Mouse (Mus musculus) lung, embryonic 16.5 days (tissue): ENCODE measurements around the gene Aldh16a1. TPM values are rescaled to one million over a fixed set of nuclear protein-coding genes. Genes with fewer than 3 reads are reported as not detected.
"Not testable (repeated sequence)": the region's sequence is repeated elsewhere in the genome, so short reads cannot be mapped to it uniquely, and the experiment has no call there.

Experiments used
- ATAC-seq: fragments of 200-750 bp; cut with Nextera tagmentation; 2 replicates; pipeline ENCODE4 v1.8.0; 2017; ENCODE audit warnings: low read depth, mild to moderate bottlenecking, moderate library complexity
- H3K27ac ChIP-seq: fragments of 300-500 bp; sonication (generic); 2 replicates; pipeline ENCODE4 v1.5.1; 2014; ENCODE audit warnings: mild to moderate bottlenecking, control low read depth, low read length
- H3K27me3 ChIP-seq: fragments of 300-500 bp; sonication (generic); 2 replicates; pipeline ENCODE4 v1.6.1; 2014; ENCODE audit warnings: low read depth, low read length, mixed read lengths; ENCODE audit not compliant: control insufficient read depth, insufficient read depth
- H3K36me3 ChIP-seq: fragments of 300-500 bp; sonication (generic); 2 replicates; pipeline ENCODE4 v1.6.1; 2014; ENCODE audit warnings: low read length; ENCODE audit not compliant: control insufficient read depth, insufficient read depth
- H3K4me1 ChIP-seq: fragments of 300-500 bp; sonication (generic); replicated peaks from 2 replicates; pipeline ENCODE4 v1.6.1; 2014; ENCODE audit warnings: low read length, mixed read lengths; ENCODE audit not compliant: control insufficient read depth, insufficient read depth
- H3K4me2 ChIP-seq: fragments of 300-500 bp; sonication (generic); 2 replicates; pipeline ENCODE4 v1.6.1; 2014; ENCODE audit warnings: low read depth, low read length, control low read depth
- H3K4me3 ChIP-seq: fragments of 300-500 bp; sonication (generic); 2 replicates; pipeline ENCODE4 v1.5.1; 2014; ENCODE audit warnings: mild to moderate bottlenecking, low read length, control low read depth
- H3K9ac ChIP-seq: fragments of 300-500 bp; sonication (generic); 2 replicates; pipeline ENCODE4 v1.6.1; 2014; ENCODE audit warnings: low read length, control low read depth
- H3K9me3 ChIP-seq: fragments of 300-500 bp; sonication (generic); 2 replicates; pipeline ENCODE4 v1.6.1; 2016; ENCODE audit warnings: low read length; ENCODE audit not compliant: control insufficient read depth
- WGBS: fragments of 180-500 bp; shearing (Covaris S2); extraction: QIAGEN DNeasy Blood & Tissue Kit; methylation state at CpG from one replicate; pipeline ENCODE4 v1.1.7; 2014; 5-methylcytosine and 5-hydroxymethylcytosine counted together
- polyA plus RNA-seq: library from polyadenylated mRNA; unstranded; fragments of >200 nt; fragmentation: Nextera tagmentation; extraction: Ambion mirVana; gene quantifications from 2 replicates; pipeline ENCODE4 v1.2.1, GENCODE M21; 2015

The Aldh16a1 gene
- polyA plus RNA-seq, 1 experiment from 2014 or later = 57.4 TPM

DNA sequence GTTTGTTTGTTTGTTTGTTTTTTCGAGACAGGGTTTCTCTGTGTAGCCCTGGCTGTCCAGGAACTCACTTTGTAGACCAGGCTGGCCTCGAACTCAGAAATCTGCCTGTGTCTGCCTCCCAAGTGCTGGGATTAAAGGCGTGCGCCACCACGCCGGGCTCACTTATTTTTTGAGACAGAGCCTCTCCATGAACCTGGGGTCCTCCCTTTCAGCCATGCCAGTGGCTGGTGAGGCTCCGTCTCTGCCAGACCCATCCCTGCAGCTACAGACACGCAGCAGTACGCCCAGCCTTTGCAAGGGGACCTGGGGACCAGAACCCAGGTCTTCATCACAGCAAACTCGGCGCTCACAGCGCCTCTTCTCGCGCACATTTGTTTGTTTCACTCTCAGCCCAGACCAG, 58.4 kb downstream of the Aldh16a1 start:
- H3K4me1 ChIP-seq = peaks cover 11% of the 10 kb centered on the region
- H3K27ac ChIP-seq, H3K27me3 ChIP-seq, ATAC-seq, H3K36me3 ChIP-seq, H3K9ac ChIP-seq, H3K4me2 ChIP-seq, H3K9me3 ChIP-seq, H3K4me3 ChIP-seq: not testable (repeated sequence)
- 90% methylated on average over 14 of the region's 14 CpGs for WGBS

DNA sequence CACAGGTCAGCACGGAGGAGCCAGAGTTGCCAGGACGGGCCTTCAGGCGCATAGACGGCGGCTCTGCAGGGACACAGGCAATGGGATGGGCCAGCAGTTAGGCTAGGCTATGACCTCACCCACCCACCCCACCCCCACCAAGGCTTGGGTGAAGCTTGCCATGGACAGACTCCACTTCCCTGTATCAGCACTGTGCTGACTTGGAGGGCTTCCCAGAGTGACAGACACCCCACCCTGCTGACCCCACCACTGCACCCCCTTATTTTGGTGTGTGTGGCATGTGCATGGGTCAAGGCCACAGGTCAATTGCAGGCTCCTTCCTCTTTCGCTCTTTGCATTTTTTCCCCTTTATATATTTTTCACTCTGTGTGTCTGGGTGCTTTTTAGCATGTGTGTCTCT, 59.0 kb downstream of the Aldh16a1 start:
- ATAC-seq = no peak
- Histone ChIP-seq H3K9ac (no peak overlapping the region), H3K36me3 (peaks cover 6% of the 10 kb centered on the region; the same call in 1 of the 2 replicates), H3K9me3 (no peaks in the 10 kb centered on the region), H3K27me3 (no peaks in the 10 kb centered on the region), H3K27ac (no peak overlapping the region), H3K4me1 (peaks cover 17% of the 10 kb centered on the region), H3K4me3 (no peak overlapping the region), H3K4me2 (no peak overlapping the region)
- WGBS = 78% methylated on average over 6 of the region's 6 CpGs

DNA sequence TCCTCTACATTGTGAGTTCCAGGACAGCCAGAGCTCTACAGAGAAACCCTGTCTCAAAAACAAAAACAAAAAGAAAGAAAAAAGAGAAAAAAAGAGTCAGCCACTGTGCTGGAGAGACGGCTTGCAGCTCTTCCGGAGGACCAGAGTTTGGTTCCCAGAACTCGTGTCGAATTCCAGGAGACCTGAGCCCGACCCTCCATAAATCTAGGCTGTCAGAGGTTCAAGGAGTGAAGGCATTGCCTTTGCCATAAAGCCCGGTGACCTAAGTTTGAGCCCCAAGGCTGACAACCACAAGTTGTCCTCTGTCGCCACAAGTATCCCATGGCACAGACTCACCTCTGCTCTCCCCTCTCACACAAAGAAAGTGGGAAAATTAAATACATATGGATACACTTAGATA, 60.3 kb downstream of the Aldh16a1 start:
- WGBS = 28% methylated on average over 7 of the region's 7 CpGs
- no peaks in the 10 kb centered on the region for H3K27me3 ChIP-seq
- H3K4me3 ChIP-seq = no peak overlapping the region
- peaks cover 6% of the 10 kb centered on the region; the same call in 1 of the 2 replicates for H3K36me3 ChIP-seq
- 0 out of 2 replicates have a peak overlapping the region, but pooled peaks have one; percentile 3 for H3K9ac ChIP-seq
- no peak overlapping the region for H3K27ac ChIP-seq
- no peaks in the 10 kb centered on the region for H3K9me3 ChIP-seq
- ATAC-seq = no peak
- H3K4me2 ChIP-seq = no peak overlapping the region
- H3K4me1 ChIP-seq = peaks cover 20% of the 10 kb centered on the region

DNA sequence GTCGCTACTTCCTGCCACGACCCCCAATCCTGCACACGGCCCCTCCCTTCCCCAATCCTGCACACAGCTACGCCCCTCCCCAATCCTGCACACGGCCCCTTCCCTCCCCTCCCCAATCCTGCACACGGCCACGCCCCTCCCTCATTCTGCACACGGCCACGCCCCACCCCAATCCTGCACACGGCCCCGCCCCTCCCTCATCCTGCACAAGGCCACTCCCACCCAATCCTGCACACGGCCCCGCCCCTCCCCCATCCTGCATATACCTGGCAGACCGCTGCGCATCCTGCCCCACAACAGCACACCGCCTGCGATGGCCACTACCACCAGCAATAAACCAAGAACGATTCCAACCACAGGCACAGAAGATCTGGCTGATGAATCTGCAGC, 60.9 kb downstream of the Aldh16a1 start:
- ATAC-seq = no peak
- Histone ChIP-seq H3K27ac (no peak overlapping the region), H3K4me1 (peaks cover 20% of the 10 kb centered on the region), H3K27me3 (no peaks in the 10 kb centered on the region), H3K4me2 (no peak overlapping the region), H3K9ac (no peak overlapping the region), H3K4me3 (no peak overlapping the region), H3K9me3 (no peaks in the 10 kb centered on the region), H3K36me3 (peaks cover 5% of the 10 kb centered on the region; the same call in 1 of the 2 replicates)
- WGBS = 33% methylated on average over 16 of the region's 18 CpGs

DNA sequence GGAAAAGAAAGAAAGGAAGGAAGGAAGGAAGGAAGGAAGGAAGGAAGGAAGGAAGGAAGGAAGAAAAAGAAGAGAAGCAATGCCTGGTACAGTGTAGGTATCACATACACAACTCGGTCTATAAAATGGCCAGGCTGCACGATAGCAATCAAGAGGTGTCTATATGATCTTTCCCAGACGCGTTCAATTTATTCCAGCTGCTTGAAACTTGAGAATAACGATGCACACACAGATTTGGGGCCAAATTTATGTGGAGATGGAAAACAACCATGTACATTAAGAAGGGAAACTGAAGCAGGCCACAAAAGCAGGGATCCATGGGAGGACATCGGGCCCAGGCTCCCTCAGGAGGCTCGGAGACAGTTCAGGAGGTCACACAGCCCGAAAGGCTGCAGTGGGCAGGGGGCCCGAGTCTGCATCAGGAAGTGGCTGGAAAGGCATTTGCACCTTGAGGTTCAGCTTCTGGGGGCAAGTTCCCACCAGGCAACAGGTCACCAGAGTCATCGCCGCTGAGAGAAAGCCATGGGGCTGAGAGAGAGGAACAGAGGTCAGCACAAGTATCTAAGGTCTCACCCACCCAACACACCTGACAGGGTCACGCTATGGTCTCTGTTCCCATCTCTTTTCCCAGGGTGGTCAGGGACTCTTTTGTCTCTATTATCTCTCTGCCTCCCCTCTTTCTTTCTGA, 61.4 kb downstream of the Aldh16a1 start:
- H3K4me2 ChIP-seq = 0 out of 2 replicates have a peak overlapping the region, but pooled peaks have one; percentile 17
- H3K9ac ChIP-seq = peak overlapping the region; percentile 43; the same call in 1 of the 2 replicates
- no peaks in the 10 kb centered on the region for H3K9me3 ChIP-seq
- peak overlapping the region; percentile 58 for H3K27ac ChIP-seq
- WGBS = 44% methylated on average over 12 of the region's 12 CpGs
- H3K36me3 ChIP-seq = peaks cover 10% of the 10 kb centered on the region
- H3K27me3 ChIP-seq = no peaks in the 10 kb centered on the region
- peaks cover 20% of the 10 kb centered on the region for H3K4me1 ChIP-seq
- no peak for ATAC-seq
- H3K4me3 ChIP-seq = no peak overlapping the region

DNA sequence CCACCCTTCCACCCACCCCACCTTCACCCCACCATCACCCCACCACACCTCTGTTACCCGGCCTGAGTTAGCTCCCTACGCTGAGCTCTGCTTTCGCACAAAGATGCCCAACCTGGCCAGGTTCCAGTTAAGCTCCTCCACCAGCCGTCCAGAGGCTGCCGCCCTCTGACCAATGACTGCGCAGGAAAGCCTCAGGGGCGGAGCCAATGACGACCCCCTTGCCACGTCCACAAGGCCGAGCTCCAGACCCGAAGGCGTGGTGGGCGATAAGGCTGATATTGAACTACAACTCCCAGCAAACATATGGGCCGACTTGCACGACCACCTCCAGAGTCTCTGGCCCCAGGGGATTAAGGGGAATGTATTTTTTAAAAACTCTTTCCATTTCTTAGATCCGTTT, 62.3 kb downstream of the Aldh16a1 start, which contains the start of gene Rcn3:
Gene Rcn3 (minus strand): TSS at position 174 of the 400 bp plus-strand sequence.
- Histone ChIP-seq H3K9ac (peak within 1 kb of the TSS; percentile 80), H3K36me3 (peaks cover 16% of the 10 kb centered on the region), H3K9me3 (no peaks in the 10 kb centered on the region), H3K4me3 (peak within 1 kb of the TSS; percentile 64), H3K4me1 (peaks cover 20% of the 10 kb centered on the region), H3K27ac (peak within 1 kb of the TSS; percentile 81), H3K27me3 (no peaks in the 10 kb centered on the region), H3K4me2 (peak within 1 kb of the TSS; percentile 74)
- ATAC-seq = peak; percentile 98
- under 1% methylated on average over 16 of the region's 16 CpGs for WGBS

DNA sequence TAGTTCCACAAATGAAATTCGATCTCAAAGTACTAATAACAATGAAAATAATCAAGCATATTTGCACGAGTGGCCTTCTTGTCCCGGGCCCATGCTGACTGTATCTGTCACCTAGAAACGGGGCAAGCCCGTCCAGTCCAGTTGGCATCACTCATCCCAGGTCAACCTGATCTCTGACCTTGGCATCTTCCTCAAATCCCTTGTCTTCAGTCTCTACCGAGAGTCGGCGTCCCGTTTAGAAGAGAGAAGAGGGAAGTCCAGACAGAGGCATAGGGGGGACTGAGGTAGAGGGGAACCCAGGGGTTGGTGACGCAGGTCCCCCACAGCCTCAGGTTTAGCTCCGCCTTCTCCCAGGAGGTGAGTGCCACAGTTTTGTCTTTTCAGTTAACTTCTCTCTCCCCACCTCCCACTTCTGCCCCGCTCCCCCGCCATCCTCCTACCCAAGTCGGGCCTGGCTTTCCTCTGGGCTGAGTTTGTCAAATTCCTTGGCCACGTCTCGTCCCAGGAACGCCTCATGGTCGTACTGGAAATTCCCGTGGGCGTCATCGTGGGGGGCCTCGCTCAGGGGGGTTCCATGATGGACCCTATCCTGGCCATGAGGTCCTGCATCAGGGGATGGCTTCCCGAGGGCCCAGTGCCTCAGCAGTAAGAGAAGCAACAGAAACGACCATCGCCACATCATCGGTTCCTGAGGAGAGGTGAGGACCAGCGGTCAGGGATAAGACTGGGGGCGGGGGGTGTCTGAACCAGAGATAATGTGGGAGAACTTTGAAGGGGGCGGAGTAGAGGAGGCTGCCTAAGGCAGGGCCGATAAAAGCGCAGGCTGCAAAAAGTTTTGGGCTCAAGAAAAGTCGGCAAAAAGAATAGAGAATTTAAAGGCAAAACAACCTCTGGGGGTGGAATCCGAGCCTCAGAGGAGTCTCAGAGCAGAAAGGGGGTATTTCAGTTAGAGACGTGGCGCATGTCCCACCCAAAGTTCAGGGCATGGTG, 63.1 kb downstream of the Aldh16a1 start:
- H3K27ac ChIP-seq = peak overlapping the region; percentile 81
- H3K27me3 ChIP-seq = no peaks in the 10 kb centered on the region
- WGBS = 7% methylated on average over 35 of the region's 35 CpGs
- H3K9ac ChIP-seq = peak overlapping the region; percentile 80
- peaks cover 20% of the 10 kb centered on the region for H3K4me1 ChIP-seq
- H3K9me3 ChIP-seq = no peaks in the 10 kb centered on the region
- H3K4me3 ChIP-seq = peak overlapping the region; percentile 64
- peak overlapping the region; percentile 74 for H3K4me2 ChIP-seq
- H3K36me3 ChIP-seq = peaks cover 22% of the 10 kb centered on the region
- ATAC-seq = peak; percentile 62
